Mouse (Mus musculus): ENCODE results near the gene Fgd2. TPM values are rescaled to one million over a fixed set of nuclear protein-coding genes. Genes with fewer than 3 reads are reported as not detected.

The Fgd2 gene
- polyA plus RNA-seq, 1 experiment from 2014 or later, result 2.2 TPM

Other genes with a start within 250 kb of the Fgd2 start
- 0.22 and 0.44 TPM in 2 replicates for gene Rab44, start 246.8 kb upstream of the Fgd2 start, polyA plus RNA-seq (2014; fragmentation: Nextera tagmentation; extraction: Ambion mirVana)
- 7.4 TPM in 2 replicates for gene Cpne5, start 122.7 kb upstream of the Fgd2 start, polyA plus RNA-seq (2014; fragmentation: Nextera tagmentation; extraction: Ambion mirVana)
- 163 and 170 TPM in 2 replicates for gene Ppil1, start 96.7 kb upstream of the Fgd2 start, polyA plus RNA-seq (2014; fragmentation: Nextera tagmentation; extraction: Ambion mirVana)
- 68.4 and 74.6 TPM in 2 replicates for gene BC004004, start 92.1 kb upstream of the Fgd2 start, polyA plus RNA-seq (2014; fragmentation: Nextera tagmentation; extraction: Ambion mirVana)
- 0.56 and 0.57 TPM in 2 replicates for gene Pi16, start 43.2 kb upstream of the Fgd2 start, polyA plus RNA-seq (2014; fragmentation: Nextera tagmentation; extraction: Ambion mirVana)
- gene Mtch1, start 13.0 kb upstream of the Fgd2 start, polyA plus RNA-seq (2014; fragmentation: Nextera tagmentation; extraction: Ambion mirVana), result 348 and 375 TPM in 2 replicates
- gene Pim1, start 129.8 kb downstream of the Fgd2 start, polyA plus RNA-seq (2014; fragmentation: Nextera tagmentation; extraction: Ambion mirVana), result 16.0 and 19.7 TPM in 2 replicates
- not detected in 2 replicates for gene Gm17657, start 188.7 kb downstream of the Fgd2 start, polyA plus RNA-seq (2014; fragmentation: Nextera tagmentation; extraction: Ambion mirVana)
- gene Tbc1d22b, start 188.9 kb downstream of the Fgd2 start, polyA plus RNA-seq (2014; fragmentation: Nextera tagmentation; extraction: Ambion mirVana), result 16.8 and 18.8 TPM in 2 replicates
- gene Tmem217, start 191.5 kb downstream of the Fgd2 start, polyA plus RNA-seq (2014; fragmentation: Nextera tagmentation; extraction: Ambion mirVana), result 0.14 and 0.51 TPM in 2 replicates